Mouse (Mus musculus) embryo, embryonic 11.5 days (tissue): Measurements from ENCODE around the gene Stk39.

Source experiments
- DNase-seq: peaks from one replicate; pipeline ENCODE4 v3.0.0-alpha.2; 2012; ENCODE audit warnings: low read depth, low spot score

Stk39 gene

GRCm38 (mm10) chr2:68289177-68289576, 182.9 kb downstream of the Stk39 start:
- no peak for DNase-seq

- no peak for DNase-seq
These were observed 184.0 kb downstream of the Stk39 start for GRCm38 (mm10) chr2:68288106-68288505.

DNA sequence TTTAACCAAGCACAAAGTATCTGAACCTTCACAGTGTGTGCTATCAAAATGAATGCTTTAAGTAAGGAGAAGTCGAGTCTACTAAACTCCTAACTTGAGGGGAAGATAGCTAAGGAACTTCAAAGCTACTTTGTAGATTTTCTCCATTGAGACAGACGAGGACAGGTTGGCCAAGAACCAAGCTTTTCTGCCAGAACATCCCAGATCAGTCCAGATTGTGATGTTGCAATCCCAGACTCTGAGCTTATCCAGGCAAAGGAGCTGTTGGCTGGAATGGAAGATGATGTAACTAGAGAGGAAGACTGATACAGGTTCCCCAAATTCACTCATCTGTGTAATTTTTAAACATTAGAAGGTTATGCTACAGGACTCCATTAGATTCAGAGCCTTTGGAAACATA, 187.7 kb downstream of the Stk39 start:
- DNase-seq, result no peak

GRCm38 (mm10) chr2:68283021-68283548, 189.0 kb downstream of the Stk39 start:
- DNase-seq, result no peak

DNA sequence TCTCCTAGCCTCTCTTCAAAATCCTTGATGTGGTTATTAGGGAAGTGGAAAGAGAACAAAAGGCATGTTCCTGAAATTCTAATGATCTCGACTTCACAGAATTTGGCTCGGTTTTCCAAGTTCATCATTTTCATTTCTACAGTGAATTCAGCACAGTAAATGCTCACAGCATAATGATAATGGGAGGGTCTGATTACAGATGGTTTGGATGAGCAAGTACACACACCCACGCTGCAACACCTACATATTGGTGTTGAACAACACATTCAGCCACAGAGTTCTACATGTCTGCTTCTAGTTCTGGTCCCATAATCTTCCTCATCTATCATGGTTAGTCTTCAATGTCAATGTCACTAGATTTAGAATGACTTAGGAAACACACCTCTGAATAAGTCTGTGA, 190.5 kb downstream of the Stk39 start:
- DNase-seq, result no peak

- DNase-seq, result no peak
These were observed 200.8 kb downstream of the Stk39 start for GRCm38 (mm10) chr2:68271301-68271700.

DNA sequence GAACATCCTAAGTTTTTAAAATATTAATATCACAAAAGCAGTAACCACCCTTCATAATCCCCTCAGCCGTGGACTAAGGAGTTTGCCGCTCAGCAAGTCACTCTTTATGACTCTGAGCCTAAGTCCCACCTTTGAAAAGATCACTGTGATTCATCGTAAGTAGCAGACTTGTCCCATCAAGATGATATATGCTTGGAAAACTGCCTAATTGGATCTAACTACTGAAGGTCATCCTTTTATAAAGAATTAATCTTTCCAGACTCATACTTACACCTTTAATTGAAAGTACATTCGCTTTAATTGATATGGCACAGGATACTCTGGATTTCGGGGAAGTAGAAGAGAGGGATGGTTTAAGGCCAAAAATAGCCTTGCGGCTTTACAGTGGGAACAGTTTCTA, 201.2 kb downstream of the Stk39 start:
- no peak for DNase-seq

DNA sequence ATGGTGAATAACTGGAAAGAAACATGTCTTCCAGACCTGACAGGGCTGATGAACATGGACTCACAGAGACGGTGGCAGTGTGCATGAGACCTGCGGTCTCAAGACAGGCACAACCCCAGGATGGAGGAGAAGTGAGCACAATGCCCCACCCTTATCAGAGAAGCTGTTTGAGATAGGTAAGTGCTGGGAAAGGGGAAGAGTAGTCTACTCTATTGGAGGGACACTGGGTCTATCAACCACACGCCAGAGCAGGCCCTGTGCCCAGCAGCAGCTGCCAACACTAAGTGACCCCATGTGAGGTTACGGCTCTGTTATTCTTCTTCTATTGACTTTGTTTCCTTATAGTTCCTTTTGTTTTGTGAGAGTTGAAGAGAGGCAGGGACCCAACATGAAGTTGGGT, 202.4 kb downstream of the Stk39 start:
- DNase-seq, result no peak

DNA sequence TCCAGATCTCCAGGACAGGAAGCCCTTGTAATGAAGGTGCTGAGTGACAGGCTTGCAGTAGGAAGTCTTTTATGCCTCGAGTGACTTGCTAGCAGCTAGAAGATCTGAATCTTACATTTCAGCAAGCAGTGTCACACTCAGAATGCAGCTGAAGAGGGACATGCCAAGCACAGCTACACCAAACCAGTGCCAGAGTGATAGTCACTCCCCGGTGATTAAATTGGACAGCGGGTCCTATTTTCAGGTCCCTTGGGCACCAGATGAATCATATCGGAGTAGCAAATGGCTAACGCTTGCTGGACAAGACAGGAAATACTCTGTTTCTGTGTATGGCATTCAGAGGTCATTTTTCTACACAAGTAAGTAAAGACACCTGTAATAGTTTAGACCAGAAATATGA, 207.2 kb downstream of the Stk39 start:
- no peak for DNase-seq

GRCm38 (mm10) chr2:68260911-68261310, 211.2 kb downstream of the Stk39 start:
- DNase-seq, result no peak

- DNase-seq, result no peak
These were observed 214.5 kb downstream of the Stk39 start for GRCm38 (mm10) chr2:68257571-68257970.

GRCm38 (mm10) chr2:68256472-68256871, 215.6 kb downstream of the Stk39 start:
- DNase-seq, result no peak

GRCm38 (mm10) chr2:68254756-68255155, 217.3 kb downstream of the Stk39 start:
- no peak for DNase-seq

GRCm38 (mm10) chr2:68253222-68253621, 218.8 kb downstream of the Stk39 start:
- no peak for DNase-seq

GRCm38 (mm10) chr2:68252048-68252758, 219.9 kb downstream of the Stk39 start:
- no peak for DNase-seq

GRCm38 (mm10) chr2:68250897-68251296, 221.2 kb downstream of the Stk39 start:
- DNase-seq, result no peak

DNA sequence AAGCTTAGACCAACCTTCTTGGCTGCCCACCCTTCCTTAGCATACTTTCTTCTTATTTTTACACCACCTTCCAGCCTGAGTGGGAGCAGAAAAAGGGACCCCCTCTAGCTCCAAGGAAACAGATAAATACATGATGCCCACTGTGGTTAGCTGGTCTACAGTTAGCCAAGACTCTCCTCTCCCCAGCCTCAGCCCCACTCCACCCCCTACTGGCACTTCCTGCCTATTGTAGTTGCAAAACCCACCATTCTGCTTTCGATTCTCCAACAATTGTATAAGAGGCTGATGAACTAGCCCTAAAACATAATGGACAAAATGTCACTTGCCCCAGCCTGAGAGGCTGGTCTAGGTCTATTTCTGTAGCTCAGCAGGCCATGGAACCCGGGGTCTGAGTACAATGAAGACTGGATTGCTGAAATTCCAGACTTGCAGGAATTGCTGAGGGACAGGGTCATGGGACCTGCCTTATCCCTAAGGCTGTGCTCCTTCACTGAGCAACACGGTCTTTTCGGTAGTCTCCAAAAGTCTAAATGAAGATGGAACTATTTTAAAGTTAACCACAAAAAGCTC, 222.1 kb downstream of the Stk39 start:
- DNase-seq, result no peak

DNA sequence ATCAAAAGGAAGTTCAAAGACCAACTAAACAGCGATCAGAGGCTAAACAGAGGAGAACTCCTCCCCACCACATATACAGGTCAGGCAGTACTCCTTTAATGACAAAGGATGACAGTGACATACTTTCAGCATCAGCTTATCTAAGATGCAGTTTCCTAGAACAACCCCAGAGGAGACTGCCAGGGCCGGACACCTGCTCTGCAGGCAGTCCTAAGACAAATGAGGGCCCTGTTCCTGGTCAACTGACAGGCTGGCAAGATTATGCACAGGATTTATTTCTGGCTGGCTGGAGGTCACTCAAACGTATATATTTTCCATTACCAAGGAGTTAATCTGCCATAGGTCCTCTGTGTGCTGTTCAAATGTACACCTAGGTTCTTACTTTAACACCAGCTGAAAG, 225.8 kb downstream of the Stk39 start:
- DNase-seq, result no peak

DNA sequence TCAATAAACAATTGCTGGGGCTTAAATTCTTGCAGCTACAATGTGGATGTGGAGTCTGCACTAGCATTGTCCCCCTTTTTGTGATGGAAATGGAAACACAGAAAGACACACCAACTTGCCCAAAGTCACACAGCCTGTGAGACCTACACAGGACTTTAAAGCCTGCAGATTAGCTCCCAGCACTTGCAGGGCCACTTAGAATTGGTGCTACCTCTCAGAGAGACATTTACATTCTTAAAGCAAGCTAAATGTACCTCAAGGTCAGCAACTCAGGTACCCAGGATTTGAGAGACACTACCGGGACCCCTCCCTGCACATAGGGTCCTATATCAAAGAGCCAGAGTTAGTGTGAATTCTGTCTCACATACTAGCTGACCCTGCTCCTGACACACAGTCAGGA, 227.5 kb downstream of the Stk39 start:
- DNase-seq, result no peak

DNA sequence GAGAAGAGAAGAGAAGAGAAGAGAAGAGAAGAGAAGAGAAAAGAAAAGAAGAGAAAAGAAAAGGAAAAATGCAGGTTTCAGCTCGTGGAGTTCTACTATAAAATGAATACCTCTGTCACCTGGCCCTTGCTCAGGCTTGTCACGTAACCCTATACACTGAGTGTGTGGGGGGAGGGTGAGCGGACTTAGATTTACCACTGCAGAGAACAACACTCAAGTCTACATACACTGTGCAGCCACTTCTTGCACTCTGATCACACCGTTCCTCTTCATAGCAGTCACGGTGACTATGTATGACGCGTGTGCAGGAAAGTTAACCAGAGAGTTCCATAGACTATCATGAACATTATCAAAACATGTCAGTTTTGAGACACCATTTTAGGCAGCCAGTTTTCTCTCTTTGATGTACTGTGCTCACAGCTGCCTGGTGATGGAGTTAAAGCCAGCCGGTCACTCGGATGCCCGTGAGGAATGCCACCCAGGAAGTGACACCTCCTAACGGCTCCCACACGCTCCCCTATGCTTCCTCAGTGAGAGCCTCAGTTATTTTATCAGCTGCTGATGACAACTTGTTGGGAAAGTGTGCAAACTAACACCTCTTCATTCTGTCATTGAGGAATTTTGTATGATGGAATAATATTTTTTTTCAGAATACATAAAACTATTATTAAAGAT, 228.1 kb downstream of the Stk39 start:
- no peak for DNase-seq

DNA sequence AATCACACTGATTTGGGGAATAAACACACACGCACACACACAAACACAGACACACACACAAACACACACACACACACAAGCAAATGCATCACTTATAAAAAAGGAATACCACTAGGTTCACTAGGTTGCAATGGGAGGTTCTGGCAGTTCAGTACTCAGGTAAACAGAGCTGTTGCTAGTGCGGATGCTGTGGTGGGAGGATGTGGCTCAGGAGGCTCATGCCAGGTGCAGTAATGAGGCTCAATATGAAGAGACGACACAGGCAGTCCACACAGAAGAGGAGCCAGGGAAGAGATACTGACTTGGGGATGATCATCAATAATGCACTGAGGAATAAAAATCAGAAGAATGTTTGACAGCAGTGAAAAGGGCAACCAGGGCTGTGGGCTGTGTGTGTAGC, 228.8 kb downstream of the Stk39 start:
- DNase-seq, result no peak

DNA sequence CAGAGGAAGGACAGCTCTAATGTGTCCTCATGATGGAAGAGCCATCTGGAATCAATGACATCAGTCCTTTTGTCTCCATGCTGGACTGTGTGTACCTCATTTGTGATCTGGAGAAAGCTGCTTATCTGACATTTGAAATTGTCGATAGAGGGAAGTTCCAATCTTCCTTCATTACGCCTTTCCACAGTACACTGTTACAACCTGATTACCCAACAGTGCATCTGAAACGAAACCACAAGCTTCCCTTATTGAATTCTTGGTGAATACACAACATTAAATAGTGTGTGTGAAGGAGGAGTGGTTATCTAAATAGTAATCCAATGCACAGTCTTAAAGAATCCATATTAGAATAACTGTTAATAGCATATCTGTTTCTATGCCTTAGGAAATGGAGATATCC, 230.0 kb downstream of the Stk39 start:
- DNase-seq, result no peak

GRCm38 (mm10) chr2:68241640-68242039, 230.4 kb downstream of the Stk39 start:
- no peak for DNase-seq
